Mouse (Mus musculus) brain, embryonic 18.5 days (tissue): ENCODE measurements around the gene Ambra1.

Experiments
- DNase-seq: peaks from one replicate; pipeline ENCODE4 v3.0.0-alpha.2; 2012; ENCODE audit warnings: low read depth, low spot score

Gene Ambra1

GRCm38 (mm10) chr2:91871225-91871624 is 141.3 kb downstream of the Ambra1 start:
- DNase-seq = no peak

DNA sequence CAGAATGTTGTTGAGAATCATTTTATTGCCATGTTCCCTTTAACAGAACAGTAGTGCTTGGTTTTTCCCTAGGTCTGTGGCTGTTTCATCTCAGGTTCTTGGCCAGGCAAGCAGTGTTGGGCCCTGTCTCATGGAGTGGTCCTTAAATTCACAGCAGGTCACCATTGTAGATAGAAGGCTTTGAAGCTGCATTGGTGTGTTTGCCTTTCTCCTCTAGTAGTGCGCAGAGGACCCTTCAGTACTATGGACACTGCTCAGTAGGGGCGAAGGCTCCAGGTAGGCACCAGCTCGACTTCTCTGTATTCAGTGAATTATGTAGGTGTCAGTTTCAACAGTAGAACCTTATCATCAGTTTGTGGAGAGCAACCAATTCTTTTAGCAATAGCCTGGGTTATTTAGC is 142.7 kb downstream of the Ambra1 start:
- no peak for DNase-seq

GRCm38 (mm10) chr2:91876000-91876805 is 146.3 kb downstream of the Ambra1 start:
- DNase-seq = no peak

GRCm38 (mm10) chr2:91876806-91877140 is 146.8 kb downstream of the Ambra1 start:
- no peak for DNase-seq

DNA sequence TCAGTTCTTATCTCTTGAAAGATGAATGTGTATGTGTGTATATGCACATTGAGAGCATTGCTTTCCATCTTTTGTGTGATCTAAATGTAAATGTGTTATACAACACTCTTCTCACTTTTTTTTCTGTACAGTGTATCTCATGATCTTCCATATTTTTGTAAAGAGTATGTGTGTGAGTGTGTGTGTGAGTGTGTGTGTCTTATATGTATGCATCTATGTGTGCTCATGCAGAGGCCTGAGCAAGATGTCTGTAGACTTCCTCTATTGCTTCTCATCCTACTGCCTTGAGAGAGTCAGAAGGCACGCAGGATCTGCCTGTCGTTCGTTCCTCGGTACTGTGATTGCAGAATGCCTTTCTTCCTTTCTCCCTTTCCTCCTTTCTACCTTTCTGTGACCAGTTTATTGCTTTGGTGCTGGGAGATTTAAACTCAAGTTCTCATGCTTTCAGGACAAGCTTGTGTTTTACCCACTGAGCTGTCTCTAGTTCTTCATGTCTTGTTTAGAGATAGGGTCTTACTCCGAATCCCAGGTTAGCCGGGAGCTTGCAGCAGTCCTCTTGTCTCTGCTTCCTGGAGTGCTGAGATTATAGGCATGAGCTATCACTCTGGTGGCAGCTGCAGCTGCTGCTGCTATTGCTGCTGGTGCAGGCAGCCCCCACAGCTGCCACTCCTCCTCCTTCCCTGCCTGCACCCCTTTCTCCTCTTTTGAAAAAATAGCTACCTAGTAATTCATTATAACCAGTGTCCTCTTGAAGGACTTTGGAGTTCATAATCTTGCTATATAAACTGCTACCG is 148.7 kb downstream of the Ambra1 start:
- no peak for DNase-seq

DNA sequence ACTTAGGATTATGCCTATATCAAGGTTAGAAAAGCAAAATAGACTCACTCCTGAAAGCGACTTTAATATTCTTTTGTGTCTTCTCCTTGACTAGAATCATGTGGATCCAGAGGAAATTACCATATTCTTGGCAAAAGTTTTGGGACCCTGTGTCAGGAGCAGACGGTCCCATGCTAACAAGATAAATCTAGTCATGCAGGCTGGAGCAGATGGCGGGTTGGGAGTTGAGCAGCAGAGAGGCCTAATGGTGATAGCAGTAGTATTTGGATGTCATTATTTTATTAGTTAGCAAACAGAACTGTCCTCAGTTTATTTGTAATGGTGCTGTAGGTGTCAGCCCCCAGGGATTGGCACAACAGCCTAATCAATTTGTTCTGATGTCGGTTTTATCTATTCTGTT is 154.0 kb downstream of the Ambra1 start:
- no peak for DNase-seq

- no peak for DNase-seq
Observed at GRCm38 (mm10) chr2:91884616-91885015, 154.7 kb downstream of the Ambra1 start.

GRCm38 (mm10) chr2:91894716-91895115 is 164.8 kb downstream of the Ambra1 start:
- DNase-seq = no peak

DNA sequence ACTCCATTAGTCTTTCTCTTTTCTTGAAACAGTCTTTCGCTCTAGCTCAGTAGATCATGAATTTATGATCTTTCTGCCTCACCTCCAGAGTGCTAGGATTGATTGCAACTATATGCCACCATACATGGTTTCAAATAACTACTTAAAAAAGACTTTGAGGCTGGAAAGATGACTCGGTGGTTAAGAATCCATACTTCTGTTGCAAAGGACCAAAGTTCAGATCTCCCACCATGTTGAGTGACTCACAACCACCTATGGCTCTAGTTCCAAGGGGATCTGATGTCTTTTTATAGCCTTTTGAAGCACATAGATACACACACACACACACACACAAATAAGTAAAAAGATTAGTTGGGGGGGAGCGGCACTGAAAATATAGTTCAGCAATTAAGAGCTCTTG is 165.5 kb downstream of the Ambra1 start:
- no peak for DNase-seq

GRCm38 (mm10) chr2:91897968-91898367 is 168.0 kb downstream of the Ambra1 start:
- no peak for DNase-seq

GRCm38 (mm10) chr2:91899141-91899540 is 169.2 kb downstream of the Ambra1 start:
- DNase-seq = no peak

GRCm38 (mm10) chr2:91900431-91900830 is 170.5 kb downstream of the Ambra1 start:
- no peak for DNase-seq

GRCm38 (mm10) chr2:91902336-91902735 is 172.4 kb downstream of the Ambra1 start:
- DNase-seq = no peak

GRCm38 (mm10) chr2:91903171-91903925 is 173.4 kb downstream of the Ambra1 start:
- DNase-seq = no peak

- no peak for DNase-seq
Observed at GRCm38 (mm10) chr2:91904618-91905307, 174.8 kb downstream of the Ambra1 start.

DNA sequence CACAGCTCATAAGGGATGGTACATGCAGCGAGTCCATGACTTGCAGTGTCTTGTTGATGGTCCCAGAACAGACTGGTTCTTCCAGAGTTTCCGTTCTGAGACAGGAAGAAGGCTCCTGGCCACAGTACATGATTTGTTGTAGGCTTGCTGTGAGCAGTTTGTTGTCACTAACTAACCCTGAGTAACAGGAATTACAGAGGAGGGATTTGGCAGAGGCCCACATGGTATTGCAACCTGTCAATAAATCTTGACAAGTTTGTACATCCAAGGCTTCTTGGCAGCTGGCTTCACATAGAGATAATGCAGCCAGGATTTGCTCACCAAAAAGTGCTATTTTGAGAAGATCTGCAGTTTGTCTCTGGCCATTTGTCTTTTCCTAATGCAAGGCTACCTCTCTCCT is 176.2 kb downstream of the Ambra1 start:
- DNase-seq = no peak

DNA sequence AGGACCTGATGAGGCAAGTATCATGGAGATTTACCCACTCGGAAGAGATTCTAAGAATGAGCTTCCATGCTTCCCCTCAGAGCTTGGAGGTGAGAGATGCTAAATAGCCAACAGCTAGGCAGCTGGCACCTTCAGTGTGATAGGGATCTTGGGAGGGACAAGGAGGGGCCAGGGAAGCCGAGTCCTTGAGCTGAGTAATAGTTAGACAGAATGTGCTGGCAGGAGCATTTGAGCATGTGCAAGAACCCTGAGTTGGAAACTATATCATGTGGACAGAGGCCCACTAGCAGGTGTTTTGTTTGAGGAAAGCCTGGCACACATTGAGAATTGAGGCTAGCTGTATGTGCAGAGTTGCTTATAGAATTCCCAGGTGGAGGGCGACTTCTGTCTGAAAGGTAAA is 182.7 kb downstream of the Ambra1 start:
- DNase-seq = no peak

GRCm38 (mm10) chr2:91913328-91914110 is 183.6 kb downstream of the Ambra1 start:
- no peak for DNase-seq

DNA sequence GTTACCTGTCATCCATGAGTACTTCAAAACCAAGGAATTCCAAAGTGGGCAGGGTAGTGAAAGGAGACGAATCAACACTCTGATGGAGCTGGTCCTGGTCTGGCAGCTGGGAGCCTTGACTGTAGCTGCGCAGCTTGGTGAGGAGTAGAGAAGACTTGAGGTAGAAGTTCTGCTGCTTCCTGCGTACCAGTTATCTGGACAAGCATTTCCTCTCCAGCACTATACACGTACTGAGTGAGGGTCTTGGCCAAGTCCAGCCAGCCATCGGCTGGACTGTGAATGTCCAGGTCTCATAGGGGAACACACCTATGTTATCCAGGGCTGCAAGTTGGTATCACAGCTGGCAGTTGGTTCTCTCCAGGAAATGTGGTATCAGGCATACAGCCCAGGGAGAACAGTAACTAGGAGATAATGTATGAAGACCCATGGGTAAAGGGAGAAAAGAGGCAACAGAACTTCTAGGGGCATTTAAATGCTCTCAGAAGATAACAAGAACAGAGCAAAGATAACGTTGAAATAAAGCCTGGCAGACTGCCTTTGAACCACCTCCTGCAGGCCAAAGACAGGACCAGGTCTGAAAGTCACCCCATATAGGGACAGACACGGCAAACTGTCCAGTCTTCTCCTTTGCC is 186.5 kb downstream of the Ambra1 start:
- no peak for DNase-seq

DNA sequence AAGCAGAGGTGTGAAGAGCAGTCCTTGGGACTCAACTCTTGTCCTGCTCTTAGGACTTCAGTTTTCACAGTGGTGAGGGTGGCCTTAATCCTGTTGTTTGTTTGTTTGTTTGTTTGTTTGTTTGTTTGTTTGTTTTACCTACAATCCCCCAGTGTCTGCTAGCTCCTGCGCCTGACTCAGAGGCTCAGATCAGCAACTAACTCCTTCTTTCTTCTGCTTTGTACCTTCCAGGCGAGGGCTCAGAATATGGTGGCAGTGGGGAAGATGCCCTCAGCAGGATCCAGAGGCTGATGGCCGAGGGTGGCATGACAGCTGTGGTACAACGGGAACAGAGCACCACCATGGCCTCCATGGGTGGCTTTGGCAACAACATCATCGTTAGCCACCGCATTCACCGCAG is 187.2 kb downstream of the Ambra1 start:
- no peak for DNase-seq
